Comparison of ENCODE assay signal across 30 mouse cellular contexts in genomic region chr1:87589980-87590379, GRCm38 (mm10). TPM values are rescaled to one million over a fixed set of nuclear protein-coding genes. Genes with fewer than 3 reads are reported as not detected.
DNase-seq lines count a peak whose midpoint lies in the region; ATAC-seq and TF ChIP-seq lines count a peak whose summit lies in the region.
"Had no signal": no experiment of that assay in that cellular context is flagged by ENCODE, and none has a peak within 500 bp of the region (broad histone marks: within the 10 kb centered on the region; RNA-seq: fewer than 3 reads in every experiment).

No protein-coding gene starts in this region.

- no peak for TF ChIP-seq CTCF in intestine, postnatal 0 days (IDR thresholded peaks at IDR 0.05; ENCODE audit: low read depth)

- no peak overlapping the region for H3K9ac ChIP-seq in intestine, postnatal 0 days (ENCODE audit: low read depth, low read length)
- H3K9ac ChIP-seq in intestine, embryonic 15.5 days = no peak overlapping the region
- H3K9ac ChIP-seq in hindbrain, embryonic 11.5 days (ENCODE audit: low read depth, low read length) = no peak overlapping the region
- H3K9ac ChIP-seq: forebrain, embryonic 13.5 days; heart, embryonic 15.5 days; hindbrain, embryonic 12.5 days; liver, embryonic 14.5 days; lung, embryonic 15.5 days had no signal

- H3K27me3 ChIP-seq in intestine, postnatal 0 days (replicated peaks; ENCODE audit: control insufficient read depth, insufficient read depth, low read length) = no peaks in the 10 kb centered on the region
- no peaks in the 10 kb centered on the region for H3K27me3 ChIP-seq in intestine, embryonic 15.5 days (replicated peaks)
- no peaks in the 10 kb centered on the region for H3K27me3 ChIP-seq in hindbrain, embryonic 11.5 days (ENCODE audit: control insufficient read depth, insufficient read depth, low read length)
- H3K27me3 ChIP-seq: forebrain, embryonic 13.5 days; heart, embryonic 15.5 days; lung, embryonic 15.5 days had no signal

- WGBS in intestine, postnatal 0 days = 68% methylated on average over 8 of the region's 8 CpGs
- WGBS in intestine, embryonic 15.5 days = 87% methylated on average over 8 of the region's 8 CpGs
- WGBS in hindbrain, embryonic 11.5 days = 86% methylated on average over 8 of the region's 8 CpGs

- no peaks in the 10 kb centered on the region for H3K36me3 ChIP-seq in intestine, postnatal 0 days (ENCODE audit: control insufficient read depth, insufficient read depth)
- no peaks in the 10 kb centered on the region for H3K36me3 ChIP-seq in intestine, embryonic 15.5 days
- no peaks in the 10 kb centered on the region for H3K36me3 ChIP-seq in hindbrain, embryonic 11.5 days (ENCODE audit: control insufficient read depth, insufficient read depth, low read length)
- H3K36me3 ChIP-seq: heart, embryonic 10.5 days; heart, embryonic 15.5 days; hindbrain, embryonic 12.5 days; lung, embryonic 15.5 days had no signal

- no peak overlapping the region for H3K27ac ChIP-seq in intestine, postnatal 0 days (ENCODE audit: low read depth, low read length)
- H3K27ac ChIP-seq in intestine, embryonic 15.5 days = no peak overlapping the region
- H3K27ac ChIP-seq in hindbrain, embryonic 11.5 days (ENCODE audit: low read depth, low read length) = no peak overlapping the region
- H3K27ac ChIP-seq: forebrain, embryonic 13.5 days; heart, embryonic 10.5 days; heart, embryonic 15.5 days; hindbrain, embryonic 12.5 days; hindbrain, postnatal 0 days; liver, embryonic 14.5 days; lung, embryonic 15.5 days had no signal

- H3K9me3 ChIP-seq in intestine, postnatal 0 days (ENCODE audit: control insufficient read depth) = no peaks in the 10 kb centered on the region
- H3K9me3 ChIP-seq in intestine, embryonic 15.5 days = no peaks in the 10 kb centered on the region
- H3K9me3 ChIP-seq in hindbrain, embryonic 11.5 days (ENCODE audit: control insufficient read depth, low read length) = no peaks in the 10 kb centered on the region
- H3K9me3 ChIP-seq: forebrain, embryonic 13.5 days; heart, embryonic 10.5 days; heart, embryonic 15.5 days; hindbrain, embryonic 12.5 days; lung, embryonic 15.5 days had no signal

- H3K4me3 ChIP-seq in intestine, postnatal 0 days (ENCODE audit: low read depth, low read length) = no peak overlapping the region
- H3K4me3 ChIP-seq in intestine, embryonic 15.5 days (replicated peaks) = no peak overlapping the region
- no peak overlapping the region for H3K4me3 ChIP-seq in hindbrain, embryonic 11.5 days (ENCODE audit: low read depth, low read length)
- H3K4me3 ChIP-seq: forebrain, embryonic 13.5 days; heart, embryonic 10.5 days; heart, embryonic 15.5 days; hindbrain, embryonic 12.5 days; lung, embryonic 15.5 days had no signal

- DNase-seq in lung, adult 18-20 months = peak; percentile 69 to 80
- peak; percentile 60 for DNase-seq in lung, postnatal 25 days (ENCODE audit: low spot score)
- DNase-seq in embryo, embryonic 11 days = no peak
- no peak for DNase-seq in gastrocnemius, postnatal 25 days
- DNase-seq in hindbrain, embryonic 11.5 days (ENCODE audit: low spot score) = no peak
- DNase-seq: adrenal gland, adult 2 months; adrenal gland, postnatal 36 days; cerebellum, adult 2 months; gastrocnemius, postnatal 14 days; heart, adult 11 months; kidney, adult 9 months; kidney, postnatal 10 days; liver; right cerebral cortex, postnatal 4 days had no signal

- no peaks in the 10 kb centered on the region for H3K4me1 ChIP-seq in intestine, postnatal 0 days (replicated peaks; ENCODE audit: control insufficient read depth, insufficient read depth, low read length)
- no peaks in the 10 kb centered on the region for H3K4me1 ChIP-seq in intestine, embryonic 15.5 days (replicated peaks)
- H3K4me1 ChIP-seq in hindbrain, embryonic 11.5 days (replicated peaks; ENCODE audit: control insufficient read depth, insufficient read depth, low read length) = no peaks in the 10 kb centered on the region
- H3K4me1 ChIP-seq: forebrain, embryonic 13.5 days; heart, embryonic 10.5 days; hindbrain, embryonic 12.5 days; lung, embryonic 15.5 days had no signal

- ATAC-seq in intestine, postnatal 0 days = peak; percentile 73
- ATAC-seq in intestine, embryonic 15.5 days = no peak
- ATAC-seq in hindbrain, embryonic 11.5 days (ENCODE audit: low FRiP score) = no peak
- ATAC-seq: activated CD4-positive, CD25-positive, alpha-beta regulatory T cell, adult 4 months; CD4-positive, CD25-positive, alpha-beta regulatory T cell, adult 4 months; forebrain, embryonic 13.5 days; hindbrain, postnatal 0 days; intestine, embryonic 16.5 days; midbrain, embryonic 16.5 days had no signal

- no peak overlapping the region for H3K4me2 ChIP-seq in intestine, postnatal 0 days (replicated peaks; ENCODE audit: low read depth)
- H3K4me2 ChIP-seq in intestine, embryonic 15.5 days (replicated peaks) = no peak overlapping the region
- H3K4me2 ChIP-seq in hindbrain, embryonic 11.5 days (replicated peaks; ENCODE audit: low read depth, low read length) = no peak overlapping the region
- H3K4me2 ChIP-seq: forebrain, embryonic 13.5 days; heart, embryonic 15.5 days; hindbrain, embryonic 12.5 days; lung, embryonic 15.5 days; midbrain, embryonic 11.5 days had no signal

RNA-seq across cellular contexts. Expression of gene Ngef, which starts 16.3 kb away (rescaled TPM):
- 13.3 and 14.0 TPM in 2 replicates for polyA plus RNA-seq in intestine, postnatal 0 days (2015; fragmentation: Nextera tagmentation; extraction: Ambion mirVana)
- 17.9 and 19.6 TPM in 2 replicates for polyA plus RNA-seq in intestine, embryonic 15.5 days (2015; fragmentation: Nextera tagmentation; extraction: Ambion mirVana)
- under 1 TPM; 0.28 to 0.35 TPM for total RNA-seq in gastrocnemius, postnatal 25 days (2021)
- polyA plus RNA-seq in hindbrain, embryonic 11.5 days (2014; fragmentation: Nextera tagmentation; extraction: Ambion mirVana) = 2.3 and 2.9 TPM in 2 replicates
- total RNA-seq: megakaryocyte, adult 5-6 weeks; neutrophil, adult 5-6 weeks had no signal
- polyA plus RNA-seq: activated CD4-positive, CD25-positive, alpha-beta regulatory T cell, adult 4 months; CD4-positive, CD25-positive, alpha-beta regulatory T cell, adult 4 months had no signal

RNA-seq across cellular contexts. Expression of gene Inpp5d, which starts 30.1 kb away (rescaled TPM):
- 2.5 and 3.1 TPM in 2 replicates for polyA plus RNA-seq in intestine, postnatal 0 days (2015; fragmentation: Nextera tagmentation; extraction: Ambion mirVana)
- polyA plus RNA-seq in intestine, embryonic 15.5 days (2015; fragmentation: Nextera tagmentation; extraction: Ambion mirVana) = 4.0 and 4.3 TPM in 2 replicates
- 1 to 10 TPM; 1.9 to 5.3 TPM for total RNA-seq in gastrocnemius, postnatal 25 days (2021)
- 3.7 and 4.2 TPM in 2 replicates for polyA plus RNA-seq in hindbrain, embryonic 11.5 days (2014; fragmentation: Nextera tagmentation; extraction: Ambion mirVana)

Comparison
In these comparisons a context has a peak if more than half of its experiments do, and no peak if none do; other contexts are left out.
1. DNase-seq: peak in lung, adult 18-20 months (2 of 2) and lung, postnatal 25 days (single experiment); none in embryo, embryonic 11 days (single experiment), gastrocnemius, postnatal 25 days (single experiment) and hindbrain, embryonic 11.5 days (single experiment).